Mouse (Mus musculus): Measurements from ENCODE around the gene Gm9780.
"Not testable (repeated sequence)": the region's sequence is repeated elsewhere in the genome, so short reads cannot be mapped to it uniquely, and the experiment has no call there.

Gene Gm9780

GRCm38 (mm10) chr14:26042611-26043010 is at the start of gene Gm9780:
Gene Gm9780 (minus strand): TSS chr14:26042711.
- DNase-seq (ENCODE audit: low spot score in 2 of 2) = not testable (repeated sequence)

DNA sequence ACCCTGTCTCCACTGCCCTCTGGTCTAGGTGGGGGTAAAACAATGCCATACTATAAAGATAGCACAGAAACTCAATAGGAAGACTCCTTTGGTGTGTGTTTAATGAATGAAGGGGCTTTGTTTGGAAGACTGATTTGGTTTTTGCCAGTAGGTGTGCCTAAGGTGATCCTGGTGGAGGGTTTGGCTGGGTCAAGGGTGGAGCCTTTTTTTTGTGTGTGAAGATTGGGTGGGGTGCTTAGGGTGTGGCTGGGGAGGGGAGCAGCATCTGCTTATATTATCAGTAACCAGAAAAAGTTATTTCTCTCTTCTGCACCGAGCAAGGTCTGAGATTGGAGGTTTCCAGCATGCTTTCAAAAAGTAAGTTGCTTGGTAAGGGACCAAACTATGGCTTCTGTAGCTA is 39.5 kb upstream of the Gm9780 start, which contains the start of gene Cphx3:
TSS of gene Cphx3 (plus strand) at position 301 of the 400 bp plus-strand sequence.
- DNase-seq (ENCODE audit: low spot score in 2 of 2) = not testable (repeated sequence)

- not testable (repeated sequence) for DNase-seq (ENCODE audit: low spot score in 2 of 2)
Measured at GRCm38 (mm10) chr14:26081216-26081615, 38.7 kb upstream of the Gm9780 start, which contains the start of gene Cphx2. Gene Cphx2 (plus strand): TSS chr14:26081516.

GRCm38 (mm10) chr14:26076620-26077390 is 34.3 kb upstream of the Gm9780 start:
- DNase-seq (ENCODE audit: low spot score in 2 of 2) = not testable (repeated sequence)

DNA sequence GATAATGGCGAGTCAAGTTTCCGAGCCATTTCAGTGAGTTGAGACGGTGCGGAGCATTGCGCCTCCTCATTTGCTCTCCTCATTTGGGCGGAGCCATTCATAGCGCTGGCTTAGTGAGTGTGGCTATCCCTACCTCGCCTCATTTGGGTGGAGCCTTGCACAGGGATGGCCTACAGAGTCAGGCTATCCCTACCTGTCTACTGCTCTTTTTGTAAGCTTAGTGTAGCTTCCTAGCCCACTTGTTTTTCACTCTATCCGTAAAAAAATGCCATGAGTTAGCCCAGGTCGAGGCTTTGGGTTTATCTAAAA is 24.8 kb upstream of the Gm9780 start, which contains the start of gene Tmem254c:
TSS of gene Tmem254c (minus strand) at position 31 of the 309 bp plus-strand sequence.
- not testable (repeated sequence) for DNase-seq (ENCODE audit: low spot score in 2 of 2)

- not testable (repeated sequence) for DNase-seq (ENCODE audit: low spot score in 2 of 2)
Measured at GRCm38 (mm10) chr14:26066574-26067324, 24.2 kb upstream of the Gm9780 start.

GRCm38 (mm10) chr14:26059362-26059761 is 16.9 kb upstream of the Gm9780 start:
- DNase-seq (ENCODE audit: low spot score in 2 of 2) = not testable (repeated sequence)

DNA sequence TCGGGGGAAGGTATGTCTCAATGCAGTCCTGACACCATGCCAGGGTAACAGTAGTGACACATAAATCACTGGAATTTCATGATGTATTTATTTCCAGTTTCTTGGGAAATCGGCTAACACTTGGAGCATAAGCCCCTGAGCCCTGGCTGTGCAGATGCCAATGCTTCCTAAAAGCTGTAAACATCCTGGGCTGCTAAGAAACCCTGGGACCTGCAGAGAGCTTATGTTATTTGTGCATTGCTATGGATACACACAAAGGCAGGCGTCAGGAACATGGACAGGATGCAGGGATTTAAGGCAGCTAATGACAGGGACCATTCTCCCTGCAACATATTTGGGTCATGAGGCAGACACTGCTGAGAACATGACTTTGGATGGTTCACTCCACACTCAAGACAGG is 15.7 kb upstream of the Gm9780 start:
- not testable (repeated sequence) for DNase-seq (ENCODE audit: low spot score in 2 of 2)

GRCm38 (mm10) chr14:26048767-26049166 is 6.3 kb upstream of the Gm9780 start:
- DNase-seq (ENCODE audit: low spot score in 2 of 2) = not testable (repeated sequence)

DNA sequence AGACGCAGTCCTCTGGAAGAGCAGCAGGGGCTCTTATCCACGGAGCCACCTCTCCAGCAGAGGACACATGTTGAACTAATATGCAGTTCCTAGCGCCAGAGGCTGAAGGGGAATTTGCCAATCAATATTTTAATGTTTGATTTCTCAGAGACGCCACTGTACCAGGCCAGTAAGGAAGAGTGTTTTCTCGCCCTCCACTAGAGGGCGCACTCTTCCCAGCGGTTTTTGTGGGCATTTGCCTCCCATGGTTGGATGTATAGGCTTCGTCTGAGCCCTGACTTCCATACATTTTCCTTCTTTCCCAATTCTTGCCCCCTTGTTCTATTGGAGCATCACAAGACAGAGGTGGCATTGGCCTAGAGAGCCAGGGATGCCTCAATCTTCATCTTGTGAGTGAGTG is 4.5 kb upstream of the Gm9780 start:
- DNase-seq (ENCODE audit: low spot score in 2 of 2) = not testable (repeated sequence)

DNA sequence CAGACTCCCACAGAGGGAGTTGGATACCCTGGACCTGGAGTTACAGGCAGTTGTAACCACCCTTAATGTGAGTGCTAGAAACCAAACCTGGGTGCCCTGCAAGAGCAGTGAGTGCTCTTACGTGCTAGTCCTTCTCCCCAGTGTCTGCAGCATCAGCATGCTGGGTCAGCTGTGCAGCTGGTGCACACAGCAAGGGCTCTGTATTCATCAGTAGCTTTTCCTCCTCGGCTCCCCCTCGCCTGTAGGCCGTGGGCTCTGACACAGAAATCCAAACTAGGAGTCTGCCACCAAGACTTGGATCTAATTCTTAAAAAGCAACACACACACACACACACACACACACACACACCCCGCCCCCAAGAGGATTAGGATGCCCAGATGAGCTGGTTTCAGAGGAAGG is 2.5 kb upstream of the Gm9780 start:
- DNase-seq (ENCODE audit: low spot score in 2 of 2) = not testable (repeated sequence)

- not testable (repeated sequence) for DNase-seq (ENCODE audit: low spot score in 2 of 2)
Measured at GRCm38 (mm10) chr14:26035439-26035838, 7.1 kb downstream of the Gm9780 start.

- not testable (repeated sequence) for DNase-seq (ENCODE audit: low spot score in 2 of 2)
Measured at GRCm38 (mm10) chr14:26034364-26034763, 8.1 kb downstream of the Gm9780 start.

- not testable (repeated sequence) for DNase-seq (ENCODE audit: low spot score in 2 of 2)
Measured at GRCm38 (mm10) chr14:26025653-26026052, 16.9 kb downstream of the Gm9780 start.

- not testable (repeated sequence) for DNase-seq (ENCODE audit: low spot score in 2 of 2)
Measured at GRCm38 (mm10) chr14:26022831-26023230, 19.7 kb downstream of the Gm9780 start.

- DNase-seq (ENCODE audit: low spot score in 2 of 2) = not testable (repeated sequence)
Measured at GRCm38 (mm10) chr14:26021555-26021954, 21.0 kb downstream of the Gm9780 start.

GRCm38 (mm10) chr14:26016414-26016813 is 26.1 kb downstream of the Gm9780 start:
- not testable (repeated sequence) for DNase-seq (ENCODE audit: low spot score in 2 of 2)

DNA sequence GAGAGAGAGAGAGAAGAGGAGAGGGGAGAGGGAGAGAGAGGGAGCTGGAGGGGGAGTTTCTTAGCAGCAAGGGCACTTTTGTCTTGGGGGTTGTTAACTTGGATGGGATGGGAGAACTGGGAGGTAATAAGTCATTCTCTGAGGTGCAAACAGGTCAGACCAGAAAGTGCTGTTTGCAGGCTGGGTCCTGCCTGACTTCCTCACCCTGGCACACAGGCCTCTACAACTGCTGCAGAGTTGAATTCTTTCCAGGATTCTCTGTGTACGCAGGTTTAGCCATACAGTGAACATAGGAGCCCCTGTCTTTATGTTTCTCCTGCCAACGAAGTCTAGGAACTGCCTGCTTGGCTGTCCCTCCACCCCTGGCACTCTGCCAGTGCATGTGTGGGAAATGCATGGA is 35.0 kb downstream of the Gm9780 start:
- not testable (repeated sequence) for DNase-seq (ENCODE audit: low spot score in 2 of 2)

DNA sequence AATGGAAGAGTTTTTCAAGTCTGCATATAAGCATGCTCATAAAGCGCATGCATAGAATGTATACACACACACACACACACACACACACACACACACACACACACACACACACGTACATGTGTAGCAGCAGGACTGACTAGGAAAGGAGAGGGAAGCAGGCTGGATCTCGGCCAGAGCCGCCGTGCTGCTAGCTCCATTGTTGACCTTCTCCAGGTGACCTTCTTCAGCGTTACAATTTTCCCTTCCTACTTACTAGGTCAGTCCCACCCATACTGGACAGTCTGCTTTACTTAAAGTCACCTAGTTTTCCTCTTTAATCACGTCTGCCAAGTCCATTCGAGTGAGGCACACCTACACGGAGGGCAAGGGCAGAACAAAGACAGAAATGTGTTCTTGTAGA is 60.6 kb downstream of the Gm9780 start:
- DNase-seq (ENCODE audit: low spot score in 2 of 2) = not testable (repeated sequence)

DNA sequence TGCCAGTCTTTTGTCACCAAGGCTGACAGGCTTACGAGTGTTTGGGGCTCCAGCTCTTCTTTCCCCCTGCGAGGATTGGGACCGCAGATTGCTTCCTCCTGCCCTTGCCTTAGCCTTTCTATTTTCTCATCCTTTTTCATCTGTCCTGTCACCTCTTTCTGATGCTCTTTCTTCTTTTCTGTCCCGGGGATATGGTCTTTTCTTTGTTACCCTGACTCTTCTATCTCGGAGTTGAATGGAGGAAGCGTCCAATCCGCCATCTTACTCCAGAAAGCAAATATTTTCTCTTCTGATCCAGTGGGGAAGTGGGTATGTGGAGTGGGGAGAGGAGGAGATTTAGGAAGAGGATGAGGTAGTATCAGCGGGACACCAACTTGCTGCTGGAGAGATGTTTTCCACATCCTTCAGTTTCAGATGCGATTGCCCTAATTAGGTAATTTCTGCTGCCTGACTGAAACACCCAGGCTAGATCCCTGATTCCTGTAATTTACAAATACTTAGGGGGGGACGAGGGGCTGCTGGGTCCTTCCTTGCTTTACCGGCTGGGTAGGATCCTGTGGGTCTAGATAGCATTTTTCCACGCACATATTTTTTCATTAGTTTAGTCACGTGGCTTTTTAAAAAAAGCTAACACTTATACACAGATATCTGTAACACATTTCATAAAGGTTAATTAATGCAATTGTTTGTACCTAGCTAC is 63.1 kb downstream of the Gm9780 start:
- not testable (repeated sequence) for DNase-seq (ENCODE audit: low spot score in 2 of 2)

- DNase-seq (ENCODE audit: low spot score in 2 of 2) = not testable (repeated sequence)
Measured at GRCm38 (mm10) chr14:25978371-25979241, 63.9 kb downstream of the Gm9780 start, which contains the start of gene Duxbl1. Gene Duxbl1 (plus strand): TSS chr14:25978577.

All from frontal cortex, postnatal 25 days (tissue).